Mouse (Mus musculus): ENCODE results near the gene Mettl27.
A peak's percentile ranks its signal among the peaks of the same experiment; 100 is the strongest.
"Not testable (repeated sequence)": the region's sequence is repeated elsewhere in the genome, so short reads cannot be mapped to it uniquely, and the experiment has no call there.

The Mettl27 gene

DNA sequence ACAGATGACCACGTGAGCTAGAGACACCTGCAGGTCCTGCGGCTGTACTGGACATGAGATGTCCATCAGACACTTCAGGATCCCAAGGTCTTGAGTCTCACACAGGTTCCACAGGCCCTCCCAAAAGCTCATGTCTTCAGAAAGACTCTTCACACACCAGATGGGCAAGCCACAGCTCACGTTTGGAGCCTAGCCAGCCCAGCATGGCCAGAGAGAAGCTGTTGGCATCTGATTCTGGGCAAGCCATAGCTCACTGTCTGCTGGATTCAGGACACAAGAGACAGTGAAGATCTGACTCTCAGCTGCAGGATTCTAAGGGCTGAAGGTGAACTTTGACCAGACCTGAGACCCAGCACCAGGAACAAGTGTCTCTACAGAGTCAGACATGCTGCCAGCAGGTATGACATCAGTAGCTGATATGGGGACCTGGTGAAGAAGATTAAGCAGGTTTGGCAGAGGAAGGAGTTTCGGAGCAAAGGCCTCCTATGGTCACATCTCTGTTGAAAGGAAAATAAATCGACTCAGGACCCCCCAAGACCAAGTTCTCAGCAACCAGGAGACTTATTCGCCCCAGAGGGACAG lies 12.0 kb upstream of the Mettl27 start:
- no peak for DNase-seq (ENCODE audit: low spot score in 2 of 2)

DNA sequence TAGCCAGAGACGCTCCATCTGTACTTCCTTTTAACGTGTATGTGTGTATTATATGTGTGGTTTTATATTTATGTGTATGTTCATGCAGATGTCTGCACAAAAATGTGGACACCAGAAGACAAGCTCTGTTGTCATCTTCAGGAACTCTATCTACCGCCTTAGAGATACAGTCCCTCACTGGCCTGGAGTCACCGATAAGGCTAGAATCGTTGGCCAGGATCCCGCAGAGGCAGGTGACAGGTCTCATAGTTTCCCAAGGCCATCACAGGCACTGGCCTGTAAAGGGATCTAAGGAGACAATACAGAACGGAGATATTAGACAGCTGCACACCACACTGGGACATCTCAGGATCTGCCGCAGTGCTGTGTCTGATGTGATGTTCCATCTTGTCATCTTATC lies 11.1 kb upstream of the Mettl27 start:
- DNase-seq (ENCODE audit: low spot score in 2 of 2) = no peak

- DNase-seq (ENCODE audit: low spot score in 2 of 2) = no peak
These were observed 9.0 kb upstream of the Mettl27 start for GRCm38 (mm10) chr5:134923141-134923540.

- no peak for DNase-seq (ENCODE audit: low spot score in 2 of 2)
These were observed 5.4 kb upstream of the Mettl27 start for GRCm38 (mm10) chr5:134926726-134927125.

- DNase-seq (ENCODE audit: low spot score in 2 of 2) = no peak
These were observed 2.2 kb upstream of the Mettl27 start for GRCm38 (mm10) chr5:134929988-134930387.

GRCm38 (mm10) chr5:134932903-134933276 lies 722 bp downstream of the Mettl27 start:
- DNase-seq (ENCODE audit: low spot score in 2 of 2) = peak in 1 of 2 experiments; percentile 9

- no peak for DNase-seq (ENCODE audit: low spot score in 2 of 2)
These were observed 1.1 kb downstream of the Mettl27 start for GRCm38 (mm10) chr5:134933281-134933680.

DNA sequence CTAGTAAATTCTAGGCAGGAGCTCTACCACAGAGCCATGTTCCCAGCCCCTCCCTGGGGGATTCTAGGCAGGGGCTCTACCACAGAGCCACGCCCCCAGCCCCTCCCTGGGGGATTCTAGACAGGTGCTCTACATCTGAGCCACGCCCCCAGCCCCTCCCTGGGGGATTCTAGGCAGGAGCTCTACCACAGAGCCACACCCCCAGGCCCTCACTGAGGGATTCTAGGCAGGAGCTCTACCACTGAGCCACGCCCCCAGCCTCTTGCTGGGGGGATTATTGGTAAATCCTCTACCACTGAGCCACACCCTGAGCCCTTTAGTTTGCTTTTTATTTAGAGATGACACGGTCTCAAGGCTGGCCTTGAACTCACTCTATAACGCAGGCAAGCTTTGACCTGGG lies 1.5 kb downstream of the Mettl27 start:
- DNase-seq (ENCODE audit: low spot score in 2 of 2) = not testable (repeated sequence)

DNA sequence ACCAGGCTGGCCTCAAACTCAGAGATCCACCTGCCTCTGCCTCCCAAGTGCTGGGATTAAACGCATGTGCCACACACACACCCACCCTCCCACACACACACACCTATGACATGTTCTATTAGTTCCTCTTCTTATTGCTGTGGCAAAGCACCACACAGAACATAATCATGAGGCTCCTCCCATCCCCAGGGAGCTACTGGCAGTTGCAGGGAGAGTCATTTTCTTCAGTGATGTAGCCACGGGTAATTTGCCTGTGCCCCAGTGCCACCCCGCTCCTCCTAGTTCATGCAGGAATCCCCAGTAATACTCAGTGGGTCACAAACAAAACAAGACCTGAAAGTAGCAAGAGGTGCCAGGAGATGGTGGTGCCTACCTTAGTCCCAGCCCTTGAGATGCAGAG lies 2.5 kb downstream of the Mettl27 start:
- no peak for DNase-seq (ENCODE audit: low spot score in 2 of 2)

DNA sequence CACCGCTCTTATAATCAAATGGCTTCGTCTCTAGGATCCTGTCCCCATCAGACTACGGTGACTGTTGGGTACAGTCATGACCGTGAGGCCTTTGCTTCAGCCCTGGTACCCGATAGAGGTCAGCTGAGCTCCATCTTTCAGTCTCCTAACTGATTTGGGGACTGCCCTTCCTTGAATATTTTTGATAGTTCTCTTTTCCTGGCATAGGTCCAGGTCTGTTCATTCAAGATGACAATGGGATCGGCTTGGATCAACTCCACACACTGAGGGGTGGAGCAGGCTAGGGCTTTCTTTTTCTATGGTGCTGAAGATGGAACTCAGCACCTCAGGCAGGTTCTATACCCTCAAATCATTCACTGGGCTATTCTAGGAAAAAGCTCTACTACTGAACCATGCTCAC lies 3.9 kb downstream of the Mettl27 start:
- DNase-seq (ENCODE audit: low spot score in 2 of 2) = no peak

GRCm38 (mm10) chr5:134936626-134937185 lies 4.5 kb downstream of the Mettl27 start:
- DNase-seq (ENCODE audit: low spot score in 2 of 2) = no peak

DNA sequence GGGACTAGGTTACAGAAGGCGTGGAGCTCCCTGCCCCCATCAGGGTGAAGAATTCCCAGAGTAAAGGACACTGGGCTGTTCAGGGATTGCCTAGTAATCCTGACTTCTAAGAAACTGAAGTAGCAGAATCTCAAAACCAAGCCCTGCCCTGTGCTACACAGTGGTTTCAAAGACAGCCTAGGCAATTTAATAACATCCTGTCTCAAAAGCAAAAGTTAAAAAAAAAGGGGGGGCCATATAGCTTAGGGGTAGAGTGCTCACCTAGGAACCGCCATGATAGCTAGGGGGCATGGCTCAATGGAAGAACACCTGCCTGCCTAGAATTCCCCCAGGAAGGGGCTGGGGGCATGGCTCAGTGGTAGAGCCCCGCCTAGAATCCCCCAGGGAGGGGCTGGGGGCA lies 6.9 kb downstream of the Mettl27 start:
- DNase-seq (ENCODE audit: low spot score in 2 of 2) = no peak

DNA sequence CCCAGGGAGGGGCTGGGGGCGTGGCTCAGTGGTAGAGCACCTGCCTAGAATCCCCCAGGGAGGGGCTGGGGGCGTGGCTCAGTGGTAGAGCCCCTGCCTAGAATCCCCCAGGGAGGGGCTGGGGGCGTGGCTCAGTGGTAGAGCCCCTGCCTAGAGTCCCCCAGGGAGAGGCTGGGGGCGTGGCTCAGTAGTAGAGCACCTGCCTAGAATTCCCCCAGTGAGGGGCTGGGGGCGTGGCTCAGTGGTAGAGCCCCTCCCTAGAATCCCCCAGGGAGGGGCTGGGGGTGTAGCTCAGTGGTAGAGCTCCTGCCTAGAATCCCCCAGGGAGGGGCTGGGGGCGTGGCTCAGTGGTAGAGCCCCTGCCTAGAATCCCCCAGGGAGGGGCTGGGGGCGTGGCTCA lies 7.4 kb downstream of the Mettl27 start:
- DNase-seq (ENCODE audit: low spot score in 2 of 2) = not testable (repeated sequence)

DNA sequence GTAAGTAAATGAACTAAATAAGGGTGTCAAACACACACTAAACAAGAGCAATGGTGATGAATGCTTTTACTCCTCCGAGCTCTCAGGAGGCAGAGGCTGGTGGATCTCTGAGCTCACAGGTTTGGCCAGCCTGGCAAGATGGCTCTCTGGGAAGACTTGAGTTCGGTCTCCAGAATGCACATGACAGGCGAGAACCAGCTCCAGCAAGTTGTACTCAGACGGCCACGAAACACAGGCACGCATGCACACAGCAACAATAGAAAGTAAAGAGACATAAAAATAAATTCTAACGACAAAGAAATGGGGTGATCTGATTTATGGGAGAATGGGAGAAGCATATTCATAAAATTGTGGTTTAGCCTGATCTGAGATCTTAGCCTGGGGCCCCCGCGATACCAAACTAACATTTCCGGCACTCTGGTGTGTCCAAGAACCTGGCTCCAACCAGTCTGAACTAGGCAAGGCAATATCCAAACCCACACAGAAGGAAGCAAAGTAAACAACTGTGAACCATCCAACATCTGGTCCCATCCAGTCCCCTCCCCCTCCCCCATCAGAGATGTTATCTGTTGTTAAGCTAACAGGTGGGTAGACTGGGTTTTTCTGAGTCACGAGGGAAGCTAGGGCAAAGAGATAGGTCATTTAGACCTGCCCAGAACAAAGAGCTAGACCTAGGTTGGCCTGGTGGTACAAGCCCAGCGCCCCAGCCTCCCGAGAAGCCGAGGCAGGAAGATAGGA lies 9.5 kb downstream of the Mettl27 start:
- DNase-seq (ENCODE audit: low spot score in 2 of 2) = no peak

GRCm38 (mm10) chr5:134942740-134943139 lies 10.6 kb downstream of the Mettl27 start:
- DNase-seq (ENCODE audit: low spot score in 2 of 2) = no peak

GRCm38 (mm10) chr5:134944179-134944578 lies 12.0 kb downstream of the Mettl27 start:
- DNase-seq (ENCODE audit: low spot score in 2 of 2) = no peak

GRCm38 (mm10) chr5:134945266-134945959 lies 13.2 kb downstream of the Mettl27 start:
- DNase-seq (ENCODE audit: low spot score in 2 of 2) = no peak

- no peak for DNase-seq (ENCODE audit: low spot score in 2 of 2)
These were observed 14.1 kb downstream of the Mettl27 start for GRCm38 (mm10) chr5:134946063-134946856.

DNA sequence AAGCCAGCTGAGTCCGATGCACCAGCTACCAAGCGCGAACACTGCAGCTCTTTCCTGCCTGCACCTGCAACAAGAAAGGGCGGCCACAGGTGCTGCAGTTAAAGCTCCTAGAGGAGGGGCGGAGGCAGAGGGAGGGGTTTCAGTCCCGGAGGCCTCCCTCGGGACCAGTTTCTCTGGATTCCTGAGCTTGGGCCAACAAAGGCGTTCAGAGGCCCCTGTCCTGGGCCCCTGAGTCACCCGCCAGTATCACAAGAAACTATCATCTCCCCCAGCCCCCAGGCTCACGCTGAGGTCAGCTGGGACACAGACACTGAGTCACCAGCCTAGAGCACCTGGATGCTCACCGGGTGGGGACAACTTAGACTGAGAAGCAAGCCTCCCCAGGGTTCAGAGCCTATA lies 14.7 kb downstream of the Mettl27 start, which contains the start of gene Cldn4:
Cldn4 (minus strand) TSS at position 78 of the 399 bp plus-strand sequence.
- no peak for DNase-seq (ENCODE audit: low spot score in 2 of 2)

DNA sequence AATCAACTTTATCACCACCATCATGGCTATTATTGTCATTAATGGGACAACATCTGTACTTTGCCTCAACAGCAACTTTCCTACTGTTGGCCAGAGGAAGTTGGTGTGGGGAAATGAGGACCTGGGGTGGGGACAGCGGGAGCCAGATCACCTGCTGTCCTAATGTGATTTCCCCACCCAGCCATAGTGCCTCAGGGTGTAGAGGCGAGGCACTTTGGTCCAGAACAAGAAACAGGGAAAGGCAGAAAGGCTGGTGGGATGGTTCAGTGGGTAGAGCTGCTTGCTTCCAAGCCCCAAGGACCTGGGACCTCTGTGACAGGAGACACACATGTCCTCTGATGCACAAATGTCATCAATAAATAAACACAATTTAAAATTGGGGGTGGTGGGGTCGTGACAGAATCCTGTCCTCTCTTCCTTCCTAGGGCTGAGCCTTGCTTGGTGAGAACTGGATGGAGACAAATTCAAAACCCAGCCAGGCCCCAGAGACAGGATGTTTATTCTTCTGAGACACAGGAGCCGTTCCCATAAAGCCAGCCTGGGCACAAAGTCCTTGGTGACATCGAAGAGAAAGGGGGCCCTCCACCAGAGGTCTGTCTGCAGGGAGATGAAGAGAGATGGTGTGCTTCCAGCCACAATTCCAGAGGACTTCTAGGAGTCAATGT lies 15.4 kb downstream of the Mettl27 start:
- no peak for DNase-seq (ENCODE audit: low spot score in 2 of 2)

DNA sequence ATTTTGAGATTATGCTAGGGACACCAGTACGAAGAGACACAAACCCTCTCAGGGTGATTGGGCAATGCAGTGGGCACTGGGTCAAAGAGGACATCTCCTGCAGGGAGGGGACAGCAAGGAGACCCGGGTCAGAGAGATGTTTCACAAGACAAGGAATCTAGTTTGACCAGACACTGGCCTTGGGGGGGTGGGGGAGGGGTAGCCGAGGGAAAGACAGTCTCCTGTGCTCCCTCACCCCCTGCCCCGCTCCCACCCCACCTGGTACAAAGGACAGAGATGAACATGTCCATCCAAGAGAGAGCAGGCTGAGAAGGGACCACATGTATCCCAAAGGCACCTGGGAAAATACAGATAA lies 15.9 kb downstream of the Mettl27 start:
- no peak for DNase-seq (ENCODE audit: low spot score in 2 of 2)
